Mouse (Mus musculus) heart, embryonic 12.5 days (tissue): ENCODE data around the gene Dppa1. TPM values are rescaled to one million over a fixed set of nuclear protein-coding genes. Genes with fewer than 3 reads are reported as not detected.

Source experiments
- ATAC-seq: fragments of 200-750 bp; cut with Nextera tagmentation; 2 replicates; pipeline ENCODE4 v1.8.0; 2017; ENCODE audit warnings: moderate TSS enrichment, moderate library complexity; ENCODE audit not compliant: insufficient number of reproducible peaks, low FRiP score
- H3K27ac ChIP-seq: fragments of 300-500 bp; sonication (generic); 2 replicates; pipeline ENCODE4 v1.5.1; 2016; ENCODE audit warnings: mild to moderate bottlenecking, moderate library complexity; ENCODE audit not compliant: poor library complexity, severe bottlenecking
- H3K27me3 ChIP-seq: fragments of 300-500 bp; sonication (generic); replicated peaks from 2 replicates; pipeline ENCODE4 v1.6.1; 2016; ENCODE audit warnings: mild to moderate bottlenecking, moderate library complexity
- H3K36me3 ChIP-seq: fragments of 300-500 bp; sonication (generic); 2 replicates; pipeline ENCODE4 v1.6.1; 2016; ENCODE audit warnings: mild to moderate bottlenecking, moderate library complexity
- H3K4me1 ChIP-seq: fragments of 300-500 bp; sonication (generic); replicated peaks from 2 replicates; pipeline ENCODE4 v1.6.1; 2016; ENCODE audit warnings: mild to moderate bottlenecking
- H3K4me2 ChIP-seq: fragments of 300-500 bp; sonication (generic); 2 replicates; pipeline ENCODE4 v1.6.1; 2016; ENCODE audit warnings: mild to moderate bottlenecking, moderate library complexity
- H3K4me3 ChIP-seq: fragments of 300-500 bp; sonication (generic); 2 replicates; pipeline ENCODE4 v1.5.1; 2016; ENCODE audit warnings: mild to moderate bottlenecking
- H3K9ac ChIP-seq: fragments of 300-500 bp; sonication (generic); 2 replicates; pipeline ENCODE4 v1.6.1; 2016; ENCODE audit warnings: mild to moderate bottlenecking, moderate library complexity
- H3K9me3 ChIP-seq: fragments of 300-500 bp; sonication (generic); replicated peaks from 2 replicates; pipeline ENCODE4 v1.6.1; 2016; ENCODE audit warnings: mild to moderate bottlenecking, moderate library complexity
- WGBS: fragments of 180-500 bp; shearing (Covaris S2); methylation state at CpG from one replicate; pipeline ENCODE4 v1.1.7; 2016; 5-methylcytosine and 5-hydroxymethylcytosine counted together
- polyA plus RNA-seq: library from polyadenylated mRNA; unstranded; fragments of >200 nt; fragmentation: Nextera tagmentation; extraction: Ambion mirVana; gene quantifications from 2 replicates; pipeline ENCODE4 v1.2.1, GENCODE M21; 2016

The Dppa1 gene
- polyA plus RNA-seq, 1 experiment from 2014 or later, result not detected

DNA sequence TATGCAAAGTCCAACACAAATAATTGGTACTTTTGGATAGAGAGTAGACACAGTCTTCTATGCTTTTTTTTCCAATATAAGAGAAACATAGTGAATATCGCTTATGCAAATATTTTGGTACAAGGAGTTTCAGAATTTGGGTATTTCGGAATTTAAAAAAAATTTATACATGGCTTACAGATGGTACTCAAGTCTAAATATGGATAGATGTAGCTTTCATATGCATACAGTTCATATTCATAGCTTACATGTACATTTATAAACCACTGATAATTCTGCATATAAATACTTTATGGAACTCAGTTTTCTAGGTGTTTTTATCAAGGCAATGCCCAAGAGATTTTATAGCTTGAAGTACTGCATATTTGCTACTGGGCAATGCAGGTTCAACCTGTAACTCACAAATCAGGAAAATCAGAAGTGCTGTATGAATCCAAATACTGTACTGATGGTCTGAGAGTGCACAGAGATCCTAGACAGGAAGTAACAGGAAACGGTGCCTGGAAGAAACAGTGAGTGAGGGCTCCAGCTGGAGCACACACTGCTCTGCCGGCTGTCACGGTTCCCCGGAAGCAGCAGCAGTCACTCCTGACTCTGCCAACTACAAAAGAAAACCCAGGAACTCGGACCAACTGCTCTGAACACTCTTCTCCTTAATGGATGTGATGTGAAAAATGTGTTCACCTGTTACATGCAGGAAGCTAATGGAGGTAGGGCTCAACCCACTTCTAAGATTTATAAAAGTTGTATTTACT lies 8.5 kb downstream of the Dppa1 start:
- no peak overlapping the region for H3K4me3 ChIP-seq
- no peaks in the 10 kb centered on the region for H3K27me3 ChIP-seq
- no peak overlapping the region for H3K9ac ChIP-seq
- no peaks in the 10 kb centered on the region for H3K9me3 ChIP-seq
- no peak overlapping the region for H3K4me2 ChIP-seq
- no peaks in the 10 kb centered on the region for H3K36me3 ChIP-seq
- no peak for ATAC-seq
- no peaks in the 10 kb centered on the region for H3K4me1 ChIP-seq
- 56% methylated on average over 7 of the region's 7 CpGs for WGBS
- H3K27ac ChIP-seq, result no peak overlapping the region

GRCm38 (mm10) chr11:46619929-46620328 lies 9.1 kb downstream of the Dppa1 start:
- Histone ChIP-seq H3K4me3 (no peak overlapping the region), H3K4me1 (no peaks in the 10 kb centered on the region), H3K27me3 (no peaks in the 10 kb centered on the region), H3K36me3 (no peaks in the 10 kb centered on the region), H3K9ac (no peak overlapping the region), H3K4me2 (no peak overlapping the region), H3K27ac (no peak overlapping the region), H3K9me3 (no peaks in the 10 kb centered on the region)
- no peak for ATAC-seq
- WGBS, result 68% methylated on average over 1 of the region's 1 CpGs

GRCm38 (mm10) chr11:46592416-46592815 lies 36.6 kb downstream of the Dppa1 start:
- Histone ChIP-seq H3K4me1 (no peaks in the 10 kb centered on the region), H3K27me3 (no peaks in the 10 kb centered on the region), H3K36me3 (no peaks in the 10 kb centered on the region), H3K4me3 (no peak overlapping the region), H3K27ac (no peak overlapping the region), H3K9me3 (no peaks in the 10 kb centered on the region), H3K9ac (no peak overlapping the region), H3K4me2 (no peak overlapping the region)
- WGBS, result 62% methylated on average over 2 of the region's 2 CpGs
- no peak for ATAC-seq

- ATAC-seq, result no peak
- H3K9me3 ChIP-seq, result no peaks in the 10 kb centered on the region
- no peak overlapping the region for H3K9ac ChIP-seq
- no peak overlapping the region for H3K27ac ChIP-seq
- no peak overlapping the region for H3K4me2 ChIP-seq
- H3K4me3 ChIP-seq, result no peak overlapping the region
- no peaks in the 10 kb centered on the region for H3K27me3 ChIP-seq
- no peaks in the 10 kb centered on the region for H3K36me3 ChIP-seq
- 79% methylated on average over 5 of the region's 5 CpGs for WGBS
- 0 out of 2 replicates have a peak, but pooled peaks cover 4% of the 10 kb centered on the region for H3K4me1 ChIP-seq
Observed at GRCm38 (mm10) chr11:46582741-46583140, 46.3 kb downstream of the Dppa1 start.

- Histone ChIP-seq H3K36me3 (no peaks in the 10 kb centered on the region), H3K4me3 (no peak overlapping the region), H3K4me1 (0 out of 2 replicates have a peak, but pooled peaks cover 4% of the 10 kb centered on the region), H3K9me3 (no peaks in the 10 kb centered on the region), H3K4me2 (no peak overlapping the region), H3K9ac (no peak overlapping the region), H3K27ac (no peak overlapping the region), H3K27me3 (no peaks in the 10 kb centered on the region)
- 79% methylated on average over 3 of the region's 3 CpGs for WGBS
- ATAC-seq, result no peak
Observed at GRCm38 (mm10) chr11:46580428-46580827, 48.6 kb downstream of the Dppa1 start.

DNA sequence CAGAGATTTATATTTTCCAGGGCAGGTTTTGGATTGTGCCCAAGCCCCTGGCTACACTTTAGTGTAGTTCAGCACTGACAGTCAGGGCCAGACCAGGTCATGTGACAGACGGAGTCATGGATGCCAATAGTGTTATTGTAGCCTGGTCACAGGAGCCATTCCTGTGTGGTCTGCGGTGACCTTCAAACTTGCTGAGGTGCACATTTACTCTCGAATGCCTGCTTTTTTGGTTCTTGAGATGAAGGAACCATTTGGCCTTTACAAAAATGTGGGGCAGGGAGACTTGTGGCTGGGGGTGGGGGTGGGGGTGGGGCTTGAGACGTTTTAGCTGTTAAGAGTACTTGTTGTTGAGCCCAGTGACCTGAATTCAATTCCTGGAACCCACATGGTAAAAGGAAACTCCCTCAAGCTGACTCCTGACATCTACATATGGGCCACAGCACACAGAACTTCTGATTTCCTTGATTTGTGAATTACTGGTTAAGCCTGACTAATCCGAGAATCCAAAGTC lies 50.2 kb downstream of the Dppa1 start:
- H3K4me3 ChIP-seq, result no peak overlapping the region
- H3K27ac ChIP-seq, result no peak overlapping the region
- H3K4me1 ChIP-seq, result 0 out of 2 replicates have a peak, but pooled peaks cover 4% of the 10 kb centered on the region
- H3K4me2 ChIP-seq, result no peak overlapping the region
- no peaks in the 10 kb centered on the region for H3K27me3 ChIP-seq
- no peaks in the 10 kb centered on the region for H3K36me3 ChIP-seq
- no peak overlapping the region for H3K9ac ChIP-seq
- H3K9me3 ChIP-seq, result no peaks in the 10 kb centered on the region
- 52% methylated on average over 5 of the region's 5 CpGs for WGBS
- no peak for ATAC-seq

DNA sequence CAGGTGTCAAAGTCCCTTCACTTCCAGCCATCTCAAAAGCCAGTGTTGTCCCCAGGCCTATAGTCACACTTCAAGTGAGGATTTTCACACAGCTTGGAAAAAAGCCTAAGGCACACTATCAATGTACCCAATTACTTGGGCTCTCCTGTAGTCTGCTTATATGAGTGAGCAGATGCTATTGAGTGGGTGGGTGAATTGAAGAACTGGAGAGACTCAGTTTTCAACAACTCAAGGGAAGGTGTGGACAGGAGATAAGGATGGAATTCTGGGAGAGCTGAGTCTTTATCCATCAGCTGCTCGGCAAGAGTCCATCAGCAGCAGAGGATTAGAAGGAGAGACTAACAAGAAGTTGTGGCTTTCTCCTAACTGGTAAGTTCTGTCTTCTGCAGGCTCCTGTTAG lies 57.7 kb downstream of the Dppa1 start, which contains the start of gene BC053393:
TSS of gene BC053393 (plus strand) at position 210 of the 400 bp plus-strand sequence.
- Histone ChIP-seq H3K9me3 (no peaks in the 10 kb centered on the region), H3K36me3 (no peaks in the 10 kb centered on the region), H3K9ac (no peak within 1 kb of the TSS), H3K27ac (no peak within 1 kb of the TSS), H3K27me3 (no peaks in the 10 kb centered on the region), H3K4me1 (0 out of 2 replicates have a peak, but pooled peaks cover 3% of the 10 kb centered on the region), H3K4me3 (no peak within 1 kb of the TSS), H3K4me2 (no peak within 1 kb of the TSS)
- no peak for ATAC-seq
- WGBS, result 17% methylated on average over 1 of the region's 1 CpGs

DNA sequence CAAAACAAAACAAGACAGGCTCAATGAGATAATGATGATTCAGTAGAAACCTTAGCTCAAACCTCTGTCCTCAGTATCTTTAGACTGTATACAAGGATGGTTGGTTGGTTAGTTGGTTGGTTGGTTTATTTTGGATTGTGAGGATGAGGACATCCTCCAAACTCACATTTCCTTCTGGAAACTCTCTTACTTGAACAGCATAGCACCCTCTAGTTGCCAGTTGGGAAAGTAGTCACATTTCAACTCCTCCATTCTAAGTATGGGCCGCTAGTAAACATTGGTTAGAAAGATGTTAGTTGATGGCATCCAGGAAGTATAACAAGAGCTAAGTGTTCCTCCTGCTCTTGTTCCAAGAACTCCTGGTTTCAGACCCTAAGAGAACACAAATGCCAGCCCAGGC lies 60.0 kb downstream of the Dppa1 start:
- 68% methylated on average over 1 of the region's 1 CpGs for WGBS
- no peaks in the 10 kb centered on the region for H3K27me3 ChIP-seq
- H3K36me3 ChIP-seq, result no peaks in the 10 kb centered on the region
- no peaks in the 10 kb centered on the region for H3K9me3 ChIP-seq
- no peak overlapping the region for H3K4me2 ChIP-seq
- H3K4me3 ChIP-seq, result no peak overlapping the region
- no peak overlapping the region for H3K9ac ChIP-seq
- 0 out of 2 replicates have a peak, but pooled peaks cover 3% of the 10 kb centered on the region for H3K4me1 ChIP-seq
- no peak overlapping the region for H3K27ac ChIP-seq
- ATAC-seq, result no peak

GRCm38 (mm10) chr11:46565967-46566366 lies 63.1 kb downstream of the Dppa1 start:
- no peak for ATAC-seq
- Histone ChIP-seq H3K4me3 (no peak overlapping the region), H3K27me3 (no peaks in the 10 kb centered on the region), H3K4me1 (no peaks in the 10 kb centered on the region), H3K27ac (no peak overlapping the region), H3K36me3 (no peaks in the 10 kb centered on the region), H3K9ac (no peak overlapping the region), H3K9me3 (no peaks in the 10 kb centered on the region), H3K4me2 (no peak overlapping the region)
- 87% methylated on average over 2 of the region's 2 CpGs for WGBS

DNA sequence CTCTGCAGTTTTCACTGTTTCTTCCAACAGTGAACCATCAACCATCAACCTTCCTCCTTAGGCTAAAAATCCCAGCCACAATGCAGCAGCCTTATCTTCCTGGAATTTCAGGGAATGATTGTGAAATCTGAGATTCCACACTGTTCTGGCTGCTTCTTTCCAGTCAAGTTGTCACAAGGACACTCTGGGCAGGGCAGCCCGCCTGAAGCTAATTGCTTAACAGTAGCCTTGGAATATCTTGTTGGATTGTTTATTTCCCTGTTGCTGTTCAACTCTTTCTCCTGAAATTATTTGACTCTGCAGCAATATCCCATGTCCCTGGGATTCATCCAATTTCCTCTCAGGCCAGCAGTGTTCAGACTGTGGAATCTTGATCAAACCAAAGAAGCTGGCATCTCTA lies 64.4 kb downstream of the Dppa1 start:
- WGBS, result 26% methylated on average over 1 of the region's 1 CpGs
- Histone ChIP-seq H3K4me3 (no peak overlapping the region), H3K9ac (no peak overlapping the region), H3K27ac (no peak overlapping the region), H3K4me1 (no peaks in the 10 kb centered on the region), H3K4me2 (no peak overlapping the region), H3K27me3 (no peaks in the 10 kb centered on the region), H3K36me3 (no peaks in the 10 kb centered on the region), H3K9me3 (no peaks in the 10 kb centered on the region)
- ATAC-seq, result no peak

DNA sequence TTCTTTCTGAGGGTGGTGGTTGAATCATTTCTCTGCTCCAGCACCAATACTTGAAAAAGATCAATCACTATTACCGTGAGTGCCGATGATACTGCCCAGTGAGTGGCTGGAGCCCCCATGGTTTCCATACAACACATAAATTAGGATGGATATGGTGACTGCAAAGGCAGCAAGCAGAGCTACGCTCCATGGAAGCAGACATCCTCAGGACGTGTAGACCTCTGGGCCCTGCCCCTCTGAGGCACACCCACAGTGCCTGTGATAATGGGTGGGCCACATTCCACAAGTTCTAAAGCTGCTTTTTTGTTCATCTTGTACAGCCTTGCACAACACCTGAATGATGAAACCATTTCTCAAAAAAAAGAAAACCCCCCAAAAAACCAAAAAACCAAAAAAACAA lies 68.0 kb downstream of the Dppa1 start:
- ATAC-seq, result no peak
- 81% methylated on average over 4 of the region's 4 CpGs for WGBS
- Histone ChIP-seq H3K4me2 (no peak overlapping the region), H3K9me3 (no peaks in the 10 kb centered on the region), H3K9ac (no peak overlapping the region), H3K27me3 (no peaks in the 10 kb centered on the region), H3K4me1 (no peaks in the 10 kb centered on the region), H3K36me3 (no peaks in the 10 kb centered on the region), H3K4me3 (no peak overlapping the region), H3K27ac (no peak overlapping the region)
